Mouse (Mus musculus): ENCODE data around the gene Gm9958. TPM values are rescaled to one million over a fixed set of nuclear protein-coding genes. Genes with fewer than 3 reads are reported as not detected.

Gm9958 gene
- polyA plus RNA-seq, 1 experiment from 2014 or later, result 5.7 TPM

GRCm38 (mm10) chr5:90366121-90367066 is 610 bp upstream of the Gm9958 start, which contains the start of gene Ankrd17:
Gene Ankrd17 (minus strand): TSS chr5:90366577.
- H3K27ac ChIP-seq, result peak within 1 kb of the TSS; percentile 98

GRCm38 (mm10) chr5:90370401-90370800 is 3.4 kb downstream of the Gm9958 start:
- WGBS, result 87% methylated on average over 5 of the region's 5 CpGs
- Histone ChIP-seq H3K9me3 (replicated peaks) (no peaks in the 10 kb centered on the region), H3K4me3 (no peak overlapping the region), H3K36me3 (no peaks in the 10 kb centered on the region), H3K27ac (no peak overlapping the region), H3K4me1 (peaks cover 4% of the 10 kb centered on the region), H3K27me3 (ENCODE audit: low read depth, poor library complexity, severe bottlenecking) (no peaks in the 10 kb centered on the region)
- no peak for DNase-seq (ENCODE audit: low spot score)

More at GRCm38 (mm10) chr5:90366121-90367066, 610 bp upstream of the Gm9958 start, which contains the start of gene Ankrd17:
- Histone ChIP-seq H3K36me3 (peaks cover 14% of the 10 kb centered on the region; the same call in 1 of the 2 replicates), H3K9me3 (replicated peaks) (no peaks in the 10 kb centered on the region), H3K4me1 (peaks cover 12% of the 10 kb centered on the region), H3K27me3 (ENCODE audit: low read depth, poor library complexity, severe bottlenecking) (no peaks in the 10 kb centered on the region), H3K4me3 (peak within 1 kb of the TSS; percentile 82)
- WGBS, result 0% methylated on average over 75 of the region's 104 CpGs
- DNase-seq (ENCODE audit: low spot score), result peak; percentile 94

GRCm38 (mm10) chr5:90373708-90374107 is 6.7 kb downstream of the Gm9958 start:
- no peaks in the 10 kb centered on the region for H3K9me3 ChIP-seq (replicated peaks)
- no peaks in the 10 kb centered on the region for H3K27me3 ChIP-seq (ENCODE audit: low read depth, poor library complexity, severe bottlenecking)
- no peak for DNase-seq (ENCODE audit: low spot score)
- no peak overlapping the region for H3K4me3 ChIP-seq
- no peak overlapping the region for H3K27ac ChIP-seq
- H3K36me3 ChIP-seq, result no peaks in the 10 kb centered on the region
- no peaks in the 10 kb centered on the region for H3K4me1 ChIP-seq
- WGBS, result 92% methylated on average over 4 of the region's 4 CpGs

GRCm38 (mm10) chr5:90381458-90381857 is 14.5 kb downstream of the Gm9958 start:
- H3K4me3 ChIP-seq, result no peak overlapping the region
- DNase-seq (ENCODE audit: low spot score), result no peak

GRCm38 (mm10) chr5:90383080-90383479 is 16.1 kb downstream of the Gm9958 start:
- H3K27ac ChIP-seq, result no peak overlapping the region
- no peaks in the 10 kb centered on the region for H3K36me3 ChIP-seq
- WGBS, result 52% methylated on average over 1 of the region's 1 CpGs
- no peak overlapping the region for H3K4me3 ChIP-seq
- DNase-seq (ENCODE audit: low spot score), result no peak
- no peaks in the 10 kb centered on the region for H3K9me3 ChIP-seq (replicated peaks)
- H3K4me1 ChIP-seq, result no peaks in the 10 kb centered on the region
- H3K27me3 ChIP-seq (ENCODE audit: low read depth, poor library complexity, severe bottlenecking), result no peaks in the 10 kb centered on the region

More at GRCm38 (mm10) chr5:90381458-90381857, 14.5 kb downstream of the Gm9958 start:
- Histone ChIP-seq H3K36me3 (no peaks in the 10 kb centered on the region), H3K27me3 (ENCODE audit: low read depth, poor library complexity, severe bottlenecking) (no peaks in the 10 kb centered on the region), H3K27ac (no peak overlapping the region), H3K4me1 (no peaks in the 10 kb centered on the region), H3K9me3 (replicated peaks) (no peaks in the 10 kb centered on the region)
- WGBS, result 85% methylated on average over 4 of the region's 4 CpGs

- Histone ChIP-seq H3K4me3 (no peak overlapping the region), H3K36me3 (no peaks in the 10 kb centered on the region), H3K27me3 (ENCODE audit: low read depth, poor library complexity, severe bottlenecking) (no peaks in the 10 kb centered on the region), H3K27ac (no peak overlapping the region), H3K4me1 (no peaks in the 10 kb centered on the region), H3K9me3 (replicated peaks) (no peaks in the 10 kb centered on the region)
- no peak for DNase-seq (ENCODE audit: low spot score)
- 69% methylated on average over 5 of the region's 5 CpGs for WGBS
Observed at GRCm38 (mm10) chr5:90393764-90394163, 26.8 kb downstream of the Gm9958 start.

- H3K36me3 ChIP-seq, result no peaks in the 10 kb centered on the region
- H3K4me1 ChIP-seq, result no peaks in the 10 kb centered on the region
- no peak overlapping the region for H3K4me3 ChIP-seq
- H3K27ac ChIP-seq, result no peak overlapping the region
- H3K9me3 ChIP-seq (replicated peaks), result no peaks in the 10 kb centered on the region
- no peak for DNase-seq (ENCODE audit: low spot score)
- 79% methylated on average over 4 of the region's 4 CpGs for WGBS
- no peaks in the 10 kb centered on the region for H3K27me3 ChIP-seq (ENCODE audit: low read depth, poor library complexity, severe bottlenecking)
Observed at GRCm38 (mm10) chr5:90394322-90394721, 27.3 kb downstream of the Gm9958 start.

- Histone ChIP-seq H3K36me3 (no peaks in the 10 kb centered on the region), H3K27me3 (ENCODE audit: low read depth, poor library complexity, severe bottlenecking) (no peaks in the 10 kb centered on the region), H3K4me1 (no peaks in the 10 kb centered on the region), H3K27ac (no peak overlapping the region), H3K4me3 (no peak overlapping the region), H3K9me3 (replicated peaks) (no peaks in the 10 kb centered on the region)
- DNase-seq (ENCODE audit: low spot score), result no peak
- WGBS, result 90% methylated on average over 4 of the region's 4 CpGs
Observed at GRCm38 (mm10) chr5:90396817-90397216, 29.8 kb downstream of the Gm9958 start.

GRCm38 (mm10) chr5:90405210-90405609 is 38.2 kb downstream of the Gm9958 start:
- H3K4me3 ChIP-seq, result no peak overlapping the region
- H3K36me3 ChIP-seq, result no peaks in the 10 kb centered on the region
- H3K27ac ChIP-seq, result no peak overlapping the region
- no peaks in the 10 kb centered on the region for H3K27me3 ChIP-seq (ENCODE audit: low read depth, poor library complexity, severe bottlenecking)
- no peaks in the 10 kb centered on the region for H3K4me1 ChIP-seq
- WGBS, result 97% methylated on average over 4 of the region's 4 CpGs
- no peaks in the 10 kb centered on the region for H3K9me3 ChIP-seq (replicated peaks)
- no peak for DNase-seq (ENCODE audit: low spot score)

- H3K27me3 ChIP-seq (ENCODE audit: low read depth, poor library complexity, severe bottlenecking), result no peaks in the 10 kb centered on the region
- 89% methylated on average over 8 of the region's 8 CpGs for WGBS
- H3K9me3 ChIP-seq (replicated peaks), result no peaks in the 10 kb centered on the region
- no peak for DNase-seq (ENCODE audit: low spot score)
- no peak overlapping the region for H3K4me3 ChIP-seq
- no peaks in the 10 kb centered on the region for H3K4me1 ChIP-seq
- no peak overlapping the region for H3K27ac ChIP-seq
- H3K36me3 ChIP-seq, result no peaks in the 10 kb centered on the region
Observed at GRCm38 (mm10) chr5:90414142-90414924, 47.3 kb downstream of the Gm9958 start.

- Histone ChIP-seq H3K9me3 (replicated peaks) (no peaks in the 10 kb centered on the region), H3K4me1 (no peaks in the 10 kb centered on the region), H3K36me3 (no peaks in the 10 kb centered on the region), H3K4me3 (no peak overlapping the region), H3K27ac (no peak overlapping the region), H3K27me3 (ENCODE audit: low read depth, poor library complexity, severe bottlenecking) (no peaks in the 10 kb centered on the region)
- 73% methylated on average over 6 of the region's 6 CpGs for WGBS
- no peak for DNase-seq (ENCODE audit: low spot score)
Observed at GRCm38 (mm10) chr5:90414925-90415295, 47.9 kb downstream of the Gm9958 start.
